Mouse (Mus musculus): ENCODE measurements around the gene Cryzl2.
A peak's percentile ranks its signal among the peaks of the same experiment; 100 is the strongest.

Gene Cryzl2

GRCm38 (mm10) chr1:157480090-157480489 lies 21.7 kb downstream of the Cryzl2 start:
- no peak for DNase-seq

GRCm38 (mm10) chr1:157480901-157481300 lies 22.5 kb downstream of the Cryzl2 start:
- DNase-seq = no peak

GRCm38 (mm10) chr1:157481666-157482065 lies 23.3 kb downstream of the Cryzl2 start:
- DNase-seq = no peak

- no peak for DNase-seq
Measured at GRCm38 (mm10) chr1:157484161-157484560, 25.8 kb downstream of the Cryzl2 start.

GRCm38 (mm10) chr1:157500657-157501056 lies 42.3 kb downstream of the Cryzl2 start:
- DNase-seq = no peak

GRCm38 (mm10) chr1:157501352-157501945 lies 43.1 kb downstream of the Cryzl2 start:
- DNase-seq = no peak

- no peak for DNase-seq
Measured at GRCm38 (mm10) chr1:157503071-157503470, 44.7 kb downstream of the Cryzl2 start.

GRCm38 (mm10) chr1:157506522-157506921 lies 48.1 kb downstream of the Cryzl2 start, which contains the start of gene Sec16b:
Gene Sec16b, plus strand, starts transcription at chr1:157506728.
- no peak for DNase-seq

- peak; percentile 67 for DNase-seq
Measured at GRCm38 (mm10) chr1:157506995-157507595, 48.7 kb downstream of the Cryzl2 start.

- no peak for DNase-seq
Measured at GRCm38 (mm10) chr1:157507814-157508213, 49.4 kb downstream of the Cryzl2 start.

GRCm38 (mm10) chr1:157512690-157513448 lies 54.5 kb downstream of the Cryzl2 start:
- no peak for DNase-seq

GRCm38 (mm10) chr1:157513559-157513958 lies 55.2 kb downstream of the Cryzl2 start:
- DNase-seq = no peak

GRCm38 (mm10) chr1:157514298-157514697 lies 55.9 kb downstream of the Cryzl2 start:
- DNase-seq = no peak

GRCm38 (mm10) chr1:157516838-157517808 lies 58.7 kb downstream of the Cryzl2 start:
- DNase-seq = no peak

- peak; percentile 84 for DNase-seq
Measured at GRCm38 (mm10) chr1:157518111-157518523, 59.7 kb downstream of the Cryzl2 start.

GRCm38 (mm10) chr1:157519396-157519795 lies 61.0 kb downstream of the Cryzl2 start:
- DNase-seq = no peak

GRCm38 (mm10) chr1:157522322-157522721 lies 63.9 kb downstream of the Cryzl2 start:
- DNase-seq = no peak

GRCm38 (mm10) chr1:157524775-157525174 lies 66.4 kb downstream of the Cryzl2 start:
- no peak for DNase-seq

- DNase-seq = no peak
Measured at GRCm38 (mm10) chr1:157525692-157526354, 67.4 kb downstream of the Cryzl2 start.

GRCm38 (mm10) chr1:157526625-157527024 lies 68.2 kb downstream of the Cryzl2 start:
- DNase-seq = no peak

GRCm38 (mm10) chr1:157532826-157533460 lies 74.6 kb downstream of the Cryzl2 start:
- DNase-seq = no peak

GRCm38 (mm10) chr1:157535571-157535970 lies 77.2 kb downstream of the Cryzl2 start:
- no peak for DNase-seq
